Mouse (Mus musculus) intestine, postnatal 0 days (tissue): ENCODE measurements around the gene Sema6d. TPM values are rescaled to one million over a fixed set of nuclear protein-coding genes. Genes with fewer than 3 reads are reported as not detected.

Source experiments
- ATAC-seq: fragments of 200-750 bp; cut with Nextera tagmentation; 2 replicates; pipeline ENCODE4 v1.8.0; 2017; ENCODE audit warnings: mild to moderate bottlenecking, moderate TSS enrichment, moderate library complexity
- H3K27ac ChIP-seq: fragments of 300-500 bp; sonication (generic); 2 replicates; pipeline ENCODE4 v1.5.1; 2014; ENCODE audit warnings: mild to moderate bottlenecking, low read depth, low read length, moderate library complexity
- H3K27me3 ChIP-seq: fragments of 300-500 bp; sonication (generic); replicated peaks from 2 replicates; pipeline ENCODE4 v1.6.1; 2014; ENCODE audit warnings: low read length, mixed read lengths; ENCODE audit not compliant: control insufficient read depth, insufficient read depth
- H3K36me3 ChIP-seq: fragments of 300-500 bp; sonication (generic); 2 replicates; pipeline ENCODE4 v1.6.1; 2014; ENCODE audit warnings: mild to moderate bottlenecking, moderate library complexity; ENCODE audit not compliant: control insufficient read depth, insufficient read depth
- H3K4me1 ChIP-seq: fragments of 300-500 bp; sonication (generic); replicated peaks from 2 replicates; pipeline ENCODE4 v1.6.1; 2014; ENCODE audit warnings: antibody characterized with exemption, low read length, mixed read lengths; ENCODE audit not compliant: control insufficient read depth, insufficient read depth
- H3K4me2 ChIP-seq: fragments of 300-500 bp; sonication (generic); replicated peaks from 2 replicates; pipeline ENCODE4 v1.6.1; 2014; ENCODE audit warnings: low read depth, mild to moderate bottlenecking, moderate library complexity
- H3K4me3 ChIP-seq: fragments of 300-500 bp; sonication (generic); 2 replicates; pipeline ENCODE4 v1.5.1; 2014; ENCODE audit warnings: low read depth, low read length
- H3K9ac ChIP-seq: fragments of 300-500 bp; sonication (generic); 2 replicates; pipeline ENCODE4 v1.6.1; 2014; ENCODE audit warnings: mild to moderate bottlenecking, low read depth, low read length
- H3K9me3 ChIP-seq: fragments of 300-500 bp; sonication (generic); 2 replicates; pipeline ENCODE4 v1.6.1; 2016; ENCODE audit warnings: mixed run types; ENCODE audit not compliant: control insufficient read depth
- CTCF ChIP-seq: sonication (generic); IDR thresholded peaks from 2 replicates; pipeline ENCODE4 v1.5.1; 2016; ENCODE audit warnings: low read depth, mild to moderate bottlenecking, control low read depth, antibody characterized with exemption, moderate library complexity
- whole genome bisulfite sequencing: fragments of 180-500 bp; shearing (Covaris S2); extraction: QIAGEN DNeasy Blood & Tissue Kit; methylation state at CpG from one replicate; pipeline ENCODE4 v1.1.7; 2014; 5-methylcytosine and 5-hydroxymethylcytosine counted together
- polyA plus RNA-seq: library from polyadenylated mRNA; unstranded; fragments of >200 nt; fragmentation: Nextera tagmentation; extraction: Ambion mirVana; gene quantifications from 2 replicates; pipeline ENCODE4 v1.2.1, GENCODE M21; 2015

The Sema6d gene
- polyA plus RNA-seq, 1 experiment from 2014 or later, result 10.4 TPM

GRCm38 (mm10) chr2:124293601-124294000 lies 203.8 kb downstream of the Sema6d start:
- no peaks in the 10 kb centered on the region for H3K27me3 ChIP-seq
- no peak for ATAC-seq
- H3K4me2 ChIP-seq, result no peak overlapping the region
- no peak overlapping the region for H3K4me3 ChIP-seq
- H3K4me1 ChIP-seq, result no peaks in the 10 kb centered on the region
- H3K36me3 ChIP-seq, result no peaks in the 10 kb centered on the region
- no peaks in the 10 kb centered on the region for H3K9me3 ChIP-seq
- WGBS, result 81% methylated on average over 2 of the region's 2 CpGs
- H3K27ac ChIP-seq, result no peak overlapping the region
- H3K9ac ChIP-seq, result no peak overlapping the region
- no peak for TF ChIP-seq CTCF

GRCm38 (mm10) chr2:124298351-124298750 lies 208.6 kb downstream of the Sema6d start:
- Histone ChIP-seq H3K9me3 (no peaks in the 10 kb centered on the region), H3K36me3 (no peaks in the 10 kb centered on the region), H3K27me3 (no peaks in the 10 kb centered on the region), H3K4me2 (no peak overlapping the region), H3K4me3 (no peak overlapping the region), H3K9ac (no peak overlapping the region), H3K4me1 (no peaks in the 10 kb centered on the region), H3K27ac (no peak overlapping the region)
- TF ChIP-seq CTCF, result no peak
- ATAC-seq, result no peak
- WGBS, result 62% methylated on average over 5 of the region's 5 CpGs

GRCm38 (mm10) chr2:124298872-124299271 lies 209.1 kb downstream of the Sema6d start:
- H3K27me3 ChIP-seq, result no peaks in the 10 kb centered on the region
- H3K9me3 ChIP-seq, result no peaks in the 10 kb centered on the region
- TF ChIP-seq CTCF, result peak; percentile 69
- H3K36me3 ChIP-seq, result no peaks in the 10 kb centered on the region
- H3K4me1 ChIP-seq, result no peaks in the 10 kb centered on the region
- H3K27ac ChIP-seq, result no peak overlapping the region
- no peak overlapping the region for H3K9ac ChIP-seq
- WGBS, result 23% methylated on average over 1 of the region's 1 CpGs
- H3K4me3 ChIP-seq, result no peak overlapping the region
- H3K4me2 ChIP-seq, result no peak overlapping the region
- no peak for ATAC-seq

- Histone ChIP-seq H3K4me3 (no peak overlapping the region), H3K9me3 (no peaks in the 10 kb centered on the region), H3K27me3 (no peaks in the 10 kb centered on the region), H3K4me2 (no peak overlapping the region), H3K4me1 (no peaks in the 10 kb centered on the region), H3K36me3 (no peaks in the 10 kb centered on the region), H3K9ac (no peak overlapping the region), H3K27ac (no peak overlapping the region)
- TF ChIP-seq CTCF, result no peak
- WGBS, result 82% methylated on average over 2 of the region's 2 CpGs
- ATAC-seq, result no peak
Observed at GRCm38 (mm10) chr2:124308605-124309004, 218.8 kb downstream of the Sema6d start.

- Histone ChIP-seq H3K36me3 (no peaks in the 10 kb centered on the region), H3K9me3 (no peaks in the 10 kb centered on the region), H3K27me3 (no peaks in the 10 kb centered on the region), H3K4me3 (no peak overlapping the region), H3K4me2 (no peak overlapping the region), H3K9ac (no peak overlapping the region), H3K27ac (no peak overlapping the region), H3K4me1 (no peaks in the 10 kb centered on the region)
- WGBS, result 81% methylated on average over 6 of the region's 6 CpGs
- no peak for ATAC-seq
- no peak for TF ChIP-seq CTCF
Observed at GRCm38 (mm10) chr2:124309361-124310128, 219.8 kb downstream of the Sema6d start.

- Histone ChIP-seq H3K4me2 (no peak overlapping the region), H3K36me3 (no peaks in the 10 kb centered on the region), H3K27me3 (no peaks in the 10 kb centered on the region), H3K4me3 (no peak overlapping the region), H3K9ac (no peak overlapping the region), H3K4me1 (no peaks in the 10 kb centered on the region), H3K27ac (no peak overlapping the region), H3K9me3 (no peaks in the 10 kb centered on the region)
- TF ChIP-seq CTCF, result no peak
- 54% methylated on average over 5 of the region's 5 CpGs for WGBS
- ATAC-seq, result no peak
Observed at GRCm38 (mm10) chr2:124322528-124323215, 232.9 kb downstream of the Sema6d start.
